Mouse (Mus musculus): ENCODE results near the gene Nwd2.

GRCm38 (mm10) chr5:63831054-63831453, 182.2 kb downstream of the Nwd2 start:
- TF ChIP-seq GATA1 (IDR thresholded peaks at IDR 0.05; ENCODE audit: borderline replicate concordance, low read length) (no peak), FLI1 (IDR thresholded peaks at IDR 0.05; ENCODE audit: low read length) (no peak)

All from megakaryocyte, embryonic 14.5 days (primary cell).